Mouse (Mus musculus) megakaryocyte progenitor cell, adult 5-6 weeks (primary cell): ENCODE results near the gene Dph5. TPM values are rescaled to one million over a fixed set of nuclear protein-coding genes. Genes with fewer than 3 reads are reported as not detected.

Experiments used
- total RNA-seq, 2 experiments: library from RNA; stranded (forward) in 1 of 2; stranded (reverse) in 1 of 2; fragments of 157-497, 149-512 nt in 1 of 2; fragments of 200-1000 nt in 1 of 2; gene quantifications; 2 replicates each; pipeline versions ENCODE4 v1.2.3 to v1.2.4; 2015 to 2017

The Dph5 gene
- total RNA-seq, 2 experiments from 2014 or later = 51.8 to 60.9 TPM

Other genes starting within 250 kb of the Dph5 start
- 0.98 and 2.7 TPM in 2 replicates for gene S1pr1, start 172.8 kb upstream of the Dph5 start, total RNA-seq (2015)
- gene S1pr1, start 172.8 kb upstream of the Dph5 start, total RNA-seq (2017) = 0.17 and 1.3 TPM in 2 replicates
- 32.4 and 40.4 TPM in 2 replicates for gene Slc30a7, start 119.6 kb downstream of the Dph5 start, total RNA-seq (2015)
- gene Slc30a7, start 119.6 kb downstream of the Dph5 start, total RNA-seq (2017) = 37.9 and 51.5 TPM in 2 replicates
- gene Extl2, start 119.6 kb downstream of the Dph5 start, total RNA-seq (2015) = 12.3 and 15.1 TPM in 2 replicates
- gene Extl2, start 119.6 kb downstream of the Dph5 start, total RNA-seq (2017) = 11.2 and 11.3 TPM in 2 replicates
- gene Vcam1, start 241.9 kb downstream of the Dph5 start, total RNA-seq (2015) = 28.2 and 42.0 TPM in 2 replicates
- 22.9 and 32.7 TPM in 2 replicates for gene Vcam1, start 241.9 kb downstream of the Dph5 start, total RNA-seq (2017)